Mouse (Mus musculus) ES-E14 (cell line): ENCODE data around the gene Prlh. TPM values are rescaled to one million over a fixed set of nuclear protein-coding genes. Genes with fewer than 3 reads are reported as not detected.

ENCODE experiments used
- DNase-seq: peaks from one replicate; pipeline ENCODE4 v3.0.0-alpha.2; 2013; ENCODE audit warnings: low read depth, low spot score
- H3K27ac ChIP-seq: 2 replicates; pipeline ENCODE4 v1.5.1; 2012; ENCODE audit warnings: low read depth, mild to moderate bottlenecking, low read length, moderate library complexity, mixed read lengths; ENCODE audit not compliant: poor library complexity, insufficient read depth, severe bottlenecking
- H3K36me3 ChIP-seq: 2 replicates; pipeline ENCODE4 v1.6.1; 2012; ENCODE audit warnings: mild to moderate bottlenecking, low read length, moderate library complexity, mixed read lengths; ENCODE audit not compliant: control insufficient read depth, poor library complexity, insufficient read depth, severe bottlenecking
- H3K4me1 ChIP-seq, 2 experiments: fragments of 150-350 bp in 1 of 2; sonication (generic) in 1 of 2; 2 replicates each; pipeline ENCODE4 v1.6.1; 2012; ENCODE audit warnings: low read length in 2 of 2, mild to moderate bottlenecking in 1 of 2, mixed read lengths in 1 of 2; ENCODE audit not compliant: control insufficient read depth in 2 of 2, insufficient read depth in 2 of 2, poor library complexity in 1 of 2
- H3K4me3 ChIP-seq, 2 experiments: fragments of 150-350 bp in 1 of 2; sonication (generic) in 1 of 2; 2 replicates each; pipeline ENCODE4 v1.5.1; 2012; ENCODE audit warnings: low read length in 2 of 2, low read depth in 1 of 2, mild to moderate bottlenecking in 1 of 2, mixed read lengths in 1 of 2; ENCODE audit not compliant: insufficient read depth in 1 of 2, poor library complexity in 1 of 2, severe bottlenecking in 1 of 2
- H3K9ac ChIP-seq: 2 replicates; pipeline ENCODE4 v1.6.1; 2012; ENCODE audit warnings: low read depth, mild to moderate bottlenecking, low read length, mixed read lengths; ENCODE audit not compliant: poor library complexity, insufficient read depth, severe bottlenecking
- H3K9me3 ChIP-seq: fragments of 150-350 bp; sonication (generic); 2 replicates; pipeline ENCODE4 v1.6.1; 2012; ENCODE audit warnings: low read depth, mild to moderate bottlenecking, low read length; ENCODE audit not compliant: control insufficient read depth, insufficient read depth
- CHD2 ChIP-seq: IDR thresholded peaks from 2 replicates; pipeline ENCODE4 v1.6.1; 2014; ENCODE audit warnings: mild to moderate bottlenecking, low read depth, low read length, inconsistent platforms
- HCFC1 ChIP-seq: IDR thresholded peaks from 2 replicates; pipeline ENCODE4 v1.6.1; 2012; ENCODE audit warnings: low read length, inconsistent platforms, borderline replicate concordance; ENCODE audit not compliant: insufficient read depth
- MAFK ChIP-seq: IDR thresholded peaks from 2 replicates; pipeline ENCODE4 v1.6.1; 2014; ENCODE audit warnings: mild to moderate bottlenecking, low read depth, low read length, inconsistent platforms; ENCODE audit not compliant: insufficient read depth
- ZC3H11A ChIP-seq: IDR thresholded peaks from 2 replicates; pipeline ENCODE4 v1.6.1; 2012; ENCODE audit warnings: low read depth, mild to moderate bottlenecking, inconsistent platforms, low read length, borderline replicate concordance
- ZNF384 ChIP-seq: IDR thresholded peaks from 2 replicates; pipeline ENCODE4 v1.6.1; 2012; ENCODE audit warnings: low read depth, low read length, inconsistent platforms
- in situ Hi-C, 2 experiments: fragments of 600-800 bp; cut with MboI; formaldehyde crosslinking; loops; one replicate each; pipeline ENCODE4 v1.15.1; 2025; ENCODE audit warnings: low sequenced_read_pairs in 2 of 2, inconsistent platforms in 1 of 2; ENCODE audit not compliant: unreplicated experiment in 2 of 2
- total RNA-seq: library from RNA; depleted of rRNA; stranded (reverse); fragments of 300-350 nt; gene quantifications from 2 replicates; pipeline ENCODE4 v1.2.3, GENCODE M21; 2012

The Prlh gene
- total RNA-seq, 1 experiment = not detected

DNA sequence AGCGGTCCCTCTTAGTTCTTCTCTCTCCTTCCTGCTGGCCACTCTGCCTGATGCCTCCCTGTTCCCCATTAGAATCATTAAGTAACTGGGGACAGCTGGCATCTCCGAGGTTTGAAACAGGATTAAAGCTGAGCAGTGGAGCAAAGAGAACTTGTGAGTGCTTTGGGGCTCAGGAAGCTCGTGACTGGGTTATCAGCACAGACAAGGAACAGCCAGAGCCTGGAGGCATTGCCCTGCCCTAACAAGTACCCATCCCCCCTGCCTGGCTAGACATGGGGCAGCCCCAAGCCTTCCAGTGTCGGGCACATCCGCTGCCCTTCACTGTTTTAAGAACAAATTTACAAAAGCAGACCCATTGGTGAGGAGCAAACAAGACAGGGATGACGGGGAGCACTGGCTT is 35.4 kb upstream of the Prlh start:
- no peak overlapping the region for H3K4me3 ChIP-seq
- in situ Hi-C loops = no loop called here
- DNase-seq = no peak
- H3K4me1 ChIP-seq = no peaks in the 10 kb centered on the region
- H3K9me3 ChIP-seq = no peaks in the 10 kb centered on the region
- H3K36me3 ChIP-seq = no peaks in the 10 kb centered on the region
- no peak for TF ChIP-seq ZC3H11A
- no peak for TF ChIP-seq ZNF384
- no peak for TF ChIP-seq HCFC1
- TF ChIP-seq CHD2 = no peak
- TF ChIP-seq MAFK = no peak
- no peak overlapping the region for H3K27ac ChIP-seq
- H3K9ac ChIP-seq = no peak overlapping the region

DNA sequence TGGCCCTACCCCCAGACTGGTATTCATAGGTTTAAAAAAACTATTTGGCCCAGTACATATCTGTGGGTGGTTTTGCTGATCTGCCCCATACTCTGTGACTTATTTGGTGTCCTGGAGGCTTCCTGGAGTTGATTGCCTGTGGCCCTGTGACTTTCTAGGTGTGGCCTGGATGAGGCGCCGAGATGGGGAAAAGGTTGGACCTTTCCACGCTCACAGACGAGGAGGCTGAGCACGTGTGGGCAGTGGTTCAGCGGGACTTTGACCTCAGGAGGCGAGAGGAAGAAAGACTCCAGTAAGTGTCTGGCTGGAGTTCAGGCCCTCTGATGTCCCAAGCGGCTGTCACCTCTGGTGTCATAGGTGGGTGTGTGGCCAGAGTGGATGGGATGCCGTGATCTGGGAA is 31.2 kb upstream of the Prlh start:
- no peak for DNase-seq
- H3K4me1 ChIP-seq = no peaks in the 10 kb centered on the region
- in situ Hi-C loops = no loop called here
- TF ChIP-seq ZNF384 (no peak), MAFK (no peak), CHD2 (no peak), HCFC1 (no peak), ZC3H11A (no peak)
- H3K27ac ChIP-seq = no peak overlapping the region
- no peaks in the 10 kb centered on the region for H3K36me3 ChIP-seq
- no peaks in the 10 kb centered on the region for H3K9me3 ChIP-seq
- H3K4me3 ChIP-seq = no peak overlapping the region
- H3K9ac ChIP-seq = no peak overlapping the region

DNA sequence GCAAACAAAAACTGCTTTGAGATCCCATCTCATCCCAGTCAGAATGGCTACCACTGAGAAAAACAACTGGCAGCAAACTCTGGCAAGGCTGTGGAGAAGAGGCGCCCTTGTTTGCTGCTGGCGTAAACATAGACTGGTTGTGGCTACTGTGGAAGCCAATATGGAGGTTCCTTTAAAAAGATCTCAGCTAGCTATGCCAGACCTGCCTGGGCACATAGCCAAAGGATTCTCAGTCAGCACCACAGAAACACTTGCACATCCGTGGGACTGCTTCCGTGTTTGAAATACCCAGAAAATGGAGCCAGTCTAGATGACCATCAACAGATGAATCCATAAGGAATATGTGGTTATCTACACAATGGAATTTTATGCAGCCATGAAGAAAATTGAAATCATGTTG is 26.9 kb upstream of the Prlh start:
- TF ChIP-seq HCFC1 = no peak
- TF ChIP-seq ZC3H11A = no peak
- no peak for TF ChIP-seq ZNF384
- TF ChIP-seq MAFK = no peak
- no peak for TF ChIP-seq CHD2
- H3K4me1 ChIP-seq = 0 out of 4 replicates have a peak, but pooled peaks cover 0 to 1% of the 10 kb centered on the region in 2 experiments
- in situ Hi-C loops = no loop called here
- H3K9ac ChIP-seq = no peak overlapping the region
- no peaks in the 10 kb centered on the region for H3K9me3 ChIP-seq
- no peak overlapping the region for H3K27ac ChIP-seq
- DNase-seq = no peak
- H3K36me3 ChIP-seq = no peaks in the 10 kb centered on the region
- H3K4me3 ChIP-seq = no peak overlapping the region

DNA sequence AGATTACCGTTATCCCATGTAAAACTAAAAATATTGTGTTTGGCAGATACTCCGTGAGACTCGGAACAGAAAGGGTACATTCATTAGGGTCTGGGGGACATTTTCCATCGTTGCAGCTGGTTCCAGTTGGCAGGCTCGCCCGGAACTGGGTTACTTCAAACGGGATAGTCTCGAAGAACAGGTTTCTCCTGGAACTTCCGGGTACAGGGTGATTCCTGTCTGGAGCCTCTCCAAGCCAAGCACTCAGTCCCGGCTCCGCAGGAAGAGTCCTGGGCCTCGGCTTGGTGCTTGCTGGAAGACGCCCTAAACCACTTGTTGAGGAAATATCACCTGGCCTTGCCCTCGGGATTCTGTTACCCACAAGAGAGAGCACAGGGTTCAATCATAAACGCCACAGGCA is 25.6 kb upstream of the Prlh start:
- H3K4me1 ChIP-seq = 0 out of 4 replicates have a peak, but pooled peaks cover 0 to 1% of the 10 kb centered on the region in 2 experiments
- in situ Hi-C loops = no loop called here
- no peaks in the 10 kb centered on the region for H3K36me3 ChIP-seq
- TF ChIP-seq HCFC1 = no peak
- no peak for TF ChIP-seq ZC3H11A
- TF ChIP-seq ZNF384 = no peak
- TF ChIP-seq MAFK = no peak
- no peak for TF ChIP-seq CHD2
- DNase-seq = no peak
- no peak overlapping the region for H3K9ac ChIP-seq
- no peaks in the 10 kb centered on the region for H3K9me3 ChIP-seq
- H3K4me3 ChIP-seq = no peak overlapping the region
- no peak overlapping the region for H3K27ac ChIP-seq
